Mouse (Mus musculus) CH12.LX (cell line): ENCODE data around the gene Ttc6. TPM values are rescaled to one million over a fixed set of nuclear protein-coding genes. Genes with fewer than 3 reads are reported as not detected.

ENCODE experiments used
- DNase-seq: peaks from one replicate; pipeline ENCODE4 v3.0.0-alpha.2; 2013; ENCODE audit errors: extremely low read depth
- H3K27ac ChIP-seq: 2 replicates; pipeline ENCODE4 v1.5.1; 2012; ENCODE audit warnings: low read depth, mild to moderate bottlenecking, control low read depth, moderate library complexity; ENCODE audit not compliant: insufficient read depth
- H3K27me3 ChIP-seq: replicated peaks from 2 replicates; pipeline ENCODE3; 2012; ENCODE audit warnings: inconsistent platforms
- H3K36me3 ChIP-seq, 2 experiments: replicated peaks in 1 of 2; 2 replicates each; pipeline versions ENCODE3 to v1.6.1; 2012; ENCODE audit warnings: inconsistent platforms in 1 of 2, low read length in 1 of 2, mild to moderate bottlenecking in 1 of 2, mixed read lengths in 1 of 2, moderate library complexity in 1 of 2; ENCODE audit not compliant: control insufficient read depth in 1 of 2, insufficient read depth in 1 of 2
- H3K4me1 ChIP-seq, 2 experiments: 2 replicates each; pipeline ENCODE4 v1.6.1; 2012; ENCODE audit warnings: inconsistent platforms in 1 of 2, moderate library complexity in 1 of 2; ENCODE audit not compliant: insufficient read depth in 2 of 2, control insufficient read depth in 1 of 2
- H3K4me2 ChIP-seq: 2 replicates; pipeline ENCODE4 v1.6.1; 2012; ENCODE audit warnings: low read depth, mild to moderate bottlenecking, control low read depth; ENCODE audit not compliant: poor library complexity, insufficient read depth, severe bottlenecking
- H3K4me3 ChIP-seq, 3 experiments: fragments of 150-350 bp in 1 of 3; sonication (generic) in 1 of 3; replicated peaks in 1 of 3; 2 replicates each; pipeline versions ENCODE3 to v1.5.1; 2011 to 2012; ENCODE audit warnings: low read depth in 2 of 3, low read length in 2 of 3, mild to moderate bottlenecking in 2 of 3, moderate library complexity in 2 of 3, control low read depth in 1 of 3, improper control_type of control experiment in 1 of 3, inconsistent platforms in 1 of 3, mixed read lengths in 1 of 3; ENCODE audit not compliant: poor library complexity in 1 of 3
- H3K79me2 ChIP-seq: replicated peaks from 2 replicates; pipeline ENCODE4 v1.6.1; 2012; ENCODE audit warnings: mild to moderate bottlenecking, moderate library complexity; ENCODE audit not compliant: control insufficient read depth, poor library complexity, insufficient read depth, severe bottlenecking; ENCODE audit errors: extremely low read depth
- H3K9ac ChIP-seq: 2 replicates; pipeline ENCODE4 v1.6.1; 2012; ENCODE audit warnings: low read depth, mild to moderate bottlenecking, control low read depth, moderate library complexity; ENCODE audit not compliant: insufficient read depth
- H3K9me3 ChIP-seq: replicated peaks from 2 replicates; pipeline ENCODE3; 2012; ENCODE audit warnings: low read length, inconsistent platforms, mixed read lengths
- CTCF ChIP-seq, 2 experiments: IDR thresholded peaks in 1 of 2; conservative IDR thresholded peaks in 1 of 2; 2 replicates each; pipeline ENCODE4 v1.5.1; 2011 to 2012; ENCODE audit warnings: low read depth in 2 of 2, low read length in 2 of 2, improper control_type of control experiment in 1 of 2, inconsistent platforms in 1 of 2, mild to moderate bottlenecking in 1 of 2, moderate library complexity in 1 of 2
- JUN ChIP-seq: IDR thresholded peaks from 2 replicates; pipeline ENCODE4 v1.6.1; 2011; ENCODE audit warnings: low read depth, mild to moderate bottlenecking, low read length, improper control_type of control experiment, moderate library complexity; ENCODE audit not compliant: insufficient read depth
- MEF2A ChIP-seq: IDR thresholded peaks from 2 replicates; pipeline ENCODE4 v1.6.1; 2014; ENCODE audit warnings: low read depth, mild to moderate bottlenecking, inconsistent platforms, low read length, improper control_type of control experiment, borderline replicate concordance
- MXI1 ChIP-seq: IDR thresholded peaks from 2 replicates; pipeline ENCODE4 v1.6.1; 2011; ENCODE audit warnings: mild to moderate bottlenecking, low read depth, low read length, improper control_type of control experiment
- MYC ChIP-seq: IDR thresholded peaks from 2 replicates; pipeline ENCODE4 v1.6.1; 2011; ENCODE audit warnings: low read depth, mild to moderate bottlenecking, improper control_type of control experiment, low read length
- NELFE ChIP-seq: IDR thresholded peaks from 2 replicates; pipeline ENCODE4 v1.6.1; 2011; ENCODE audit warnings: low read depth, low read length, improper control_type of control experiment
- RAD21 ChIP-seq: IDR thresholded peaks from 2 replicates; pipeline ENCODE4 v1.6.1; 2011; ENCODE audit warnings: low read depth, mild to moderate bottlenecking, low read length, improper control_type of control experiment, moderate library complexity
- RCOR1 ChIP-seq: conservative IDR thresholded peaks from 2 replicates; pipeline ENCODE4 v1.6.1; 2012; ENCODE audit warnings: low read depth, mild to moderate bottlenecking, inconsistent platforms, low read length, improper control_type of control experiment
- SMC3 ChIP-seq: IDR thresholded peaks from 2 replicates; pipeline ENCODE4 v1.6.1; 2011; ENCODE audit warnings: low read depth, low read length, improper control_type of control experiment
- TBP ChIP-seq: conservative IDR thresholded peaks from 2 replicates; pipeline ENCODE4 v1.6.1; 2011; ENCODE audit warnings: low read depth, low read length, improper control_type of control experiment
- ZC3H11A ChIP-seq: IDR thresholded peaks from 2 replicates; pipeline ENCODE4 v1.6.1; 2012; ENCODE audit warnings: low read depth, mild to moderate bottlenecking, inconsistent platforms, low read length, improper control_type of control experiment
- dilution Hi-C: fragments of 300-500 bp; cut with MboI; formaldehyde crosslinking; loops from 2 replicates; pipeline ENCODE4 v1.14.3; 2020; ENCODE audit warnings: low sequenced_read_pairs; ENCODE audit not compliant: extremely low pct_unique_long_range_greater_than_20kb, extremely low pct_ligation_motif_present
- in situ Hi-C: fragments of 300-500 bp; cut with MboI; formaldehyde crosslinking; loops from 3 replicates; pipeline ENCODE4 v1.14.3; 2019; ENCODE audit warnings: low sequenced_read_pairs, low pct_ligation_motif_present, low pct_unique_long_range_greater_than_20kb, mixed read lengths
- polyA plus RNA-seq: library from polyadenylated mRNA; unstranded; fragments of >175 nt; gene quantifications from 2 replicates; pipeline ENCODE4 v1.2.1, GENCODE M21; 2012; ENCODE audit warnings: low read depth; ENCODE audit not compliant: insufficient read length
- total RNA-seq, 2 experiments: library from RNA; depleted of rRNA; stranded (reverse); fragments of 300-350 nt in 1 of 2; fragments of >200 nt in 1 of 2; gene quantifications; 2 replicates each; pipeline ENCODE4 v1.2.3; 2012 to 2014

The Ttc6 gene
- total RNA-seq (2012; rRNA removed) (not detected in 2 replicates), total RNA-seq (2014; rRNA removed) (not detected in 2 replicates), polyA plus RNA-seq (not detected in 2 replicates)

GRCm38 (mm10) chr12:57563909-57564308, at the start of gene Ttc6:
Gene Ttc6 (plus strand): TSS chr12:57564113.
- dilution Hi-C loops (no loop called here), in situ Hi-C loops (no loop called here)
- no peaks in the 10 kb centered on the region for H3K79me2 ChIP-seq
- no peak within 1 kb of the TSS for H3K9ac ChIP-seq
- no peak within 1 kb of the TSS for H3K4me2 ChIP-seq
- no peak within 1 kb of the TSS for H3K4me3 ChIP-seq
- no peaks in the 10 kb centered on the region for H3K27me3 ChIP-seq
- H3K9me3 ChIP-seq: no peaks in the 10 kb centered on the region
- no peaks in the 10 kb centered on the region for H3K36me3 ChIP-seq
- H3K27ac ChIP-seq: no peak within 1 kb of the TSS
- no peak for TF ChIP-seq NELFE
- TF ChIP-seq JUN: no peak
- TF ChIP-seq, all 38 proteins: peak for 0
- no peak for DNase-seq
- no peaks in the 10 kb centered on the region for H3K4me1 ChIP-seq

DNA sequence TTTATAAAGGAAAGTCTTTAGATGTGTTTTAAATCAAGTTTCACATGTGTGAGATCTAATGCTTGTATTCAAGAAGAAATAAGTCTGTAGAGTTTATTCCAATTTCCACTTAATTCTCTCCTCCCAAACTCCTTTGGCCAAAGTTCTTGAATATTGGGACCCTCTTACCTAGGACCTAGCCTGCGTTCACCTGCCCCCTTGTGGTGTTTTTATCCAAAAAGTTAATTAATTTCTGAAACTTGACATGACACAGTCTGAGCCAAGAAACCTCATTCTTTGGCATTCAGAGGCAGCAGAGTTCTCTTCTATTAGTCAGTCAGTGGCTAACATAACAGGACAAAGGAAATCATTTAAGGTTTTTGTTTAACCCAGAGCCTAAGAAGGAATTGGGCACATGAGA, 49.4 kb upstream of the Ttc6 start:
- Histone ChIP-seq H3K9ac (no peak overlapping the region), H3K79me2 (no peaks in the 10 kb centered on the region), H3K4me3 (no peak overlapping the region), H3K36me3 (no peaks in the 10 kb centered on the region), H3K27ac (no peak overlapping the region), H3K27me3 (no peaks in the 10 kb centered on the region), H3K4me1 (no peaks in the 10 kb centered on the region), H3K4me2 (no peak overlapping the region), H3K9me3 (no peaks in the 10 kb centered on the region)
- dilution Hi-C loops: no loop called here
- DNase-seq: no peak
- in situ Hi-C loops: no loop called here
- TF ChIP-seq MXI1 (no peak), MYC (no peak), RAD21 (peak; percentile 28), SMC3 (peak; percentile 50), CTCF (conservative IDR thresholded peaks at IDR 0.05 in 1 of 2, IDR thresholded peaks at IDR 0.05 in 1 of 2; ENCODE audit: low read depth in 2 of 2, low read length in 2 of 2) (peak in 1 of 2 experiments; percentile 42; a peak in 2 of 4 replicates)

DNA sequence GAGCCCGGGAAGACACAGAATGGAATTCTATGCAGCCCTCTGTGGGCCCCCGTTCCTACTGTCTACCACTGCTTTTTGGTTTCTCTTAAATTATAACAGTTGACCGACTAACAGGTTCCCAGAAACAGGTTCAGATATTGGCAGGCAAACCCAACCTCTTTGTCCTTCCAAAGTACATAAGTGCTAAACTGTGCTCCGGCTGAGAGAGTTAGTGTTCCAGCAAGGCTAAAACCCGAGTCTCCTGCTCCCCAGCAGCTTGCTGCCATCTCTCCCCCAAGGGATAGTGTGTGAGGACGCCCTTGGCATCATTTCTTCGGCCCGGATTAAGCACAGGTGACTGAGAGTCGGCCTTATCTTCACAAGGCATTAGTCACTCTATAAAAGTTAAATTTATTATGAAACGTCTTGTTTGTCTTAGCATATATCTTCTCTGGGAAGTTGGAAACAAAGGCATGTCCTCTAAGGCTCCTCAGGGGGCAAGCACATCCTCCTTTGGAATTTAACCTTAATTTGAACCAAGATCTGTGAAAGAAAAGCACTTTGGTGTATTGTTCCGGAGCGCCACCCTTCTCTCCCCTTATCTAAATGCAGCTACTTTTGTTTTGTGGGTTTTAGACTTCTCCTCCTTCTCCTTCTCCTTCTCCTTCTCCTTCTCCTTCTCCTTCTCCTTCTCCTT, 48.1 kb upstream of the Ttc6 start:
- Histone ChIP-seq H3K9ac (no peak overlapping the region), H3K4me3 (no peak overlapping the region)

More for the DNA sequence above, 48.1 kb upstream of the Ttc6 start:
- H3K27ac ChIP-seq: no peak overlapping the region
- in situ Hi-C loops: no loop called here
- no peak overlapping the region for H3K4me2 ChIP-seq
- no peak for TF ChIP-seq MEF2A
- TF ChIP-seq NELFE: no peak
- TF ChIP-seq RCOR1: no peak
- no peak for TF ChIP-seq ZC3H11A
- no peak for TF ChIP-seq TBP
- no peak for TF ChIP-seq MXI1
- TF ChIP-seq, all 38 proteins: peak for 0
- dilution Hi-C loops: no loop called here
- Histone ChIP-seq H3K36me3 (no peaks in the 10 kb centered on the region), H3K9me3 (no peaks in the 10 kb centered on the region), H3K79me2 (no peaks in the 10 kb centered on the region), H3K4me1 (no peaks in the 10 kb centered on the region), H3K27me3 (no peaks in the 10 kb centered on the region)
- DNase-seq: no peak
